Mouse (Mus musculus) midbrain, embryonic 16.5 days (tissue): ENCODE data around the gene Lmnb2. TPM values are rescaled to one million over a fixed set of nuclear protein-coding genes. Genes with fewer than 3 reads are reported as not detected.
A peak's percentile ranks its signal among the peaks of the same experiment; 100 is the strongest.

Source experiments
- ATAC-seq: fragments of 200-750 bp; cut with Nextera tagmentation; 2 replicates; pipeline ENCODE4 v1.8.0; 2017; ENCODE audit warnings: moderate TSS enrichment
- H3K27ac ChIP-seq: fragments of 300-500 bp; sonication (generic); 2 replicates; pipeline ENCODE4 v1.5.1; 2014; ENCODE audit warnings: mild to moderate bottlenecking, low read length, mixed read lengths
- H3K27me3 ChIP-seq: fragments of 300-500 bp; sonication (generic); 2 replicates; pipeline ENCODE4 v1.6.1; 2014; ENCODE audit warnings: low read depth, low read length, mixed read lengths; ENCODE audit not compliant: control insufficient read depth, insufficient read depth
- H3K36me3 ChIP-seq: fragments of 300-500 bp; sonication (generic); 2 replicates; pipeline ENCODE4 v1.6.1; 2014; ENCODE audit warnings: mild to moderate bottlenecking, low read length, moderate library complexity, mixed read lengths; ENCODE audit not compliant: control insufficient read depth, insufficient read depth
- H3K4me1 ChIP-seq: fragments of 300-500 bp; sonication (generic); 2 replicates; pipeline ENCODE4 v1.6.1; 2014; ENCODE audit warnings: mild to moderate bottlenecking, low read length, mixed read lengths; ENCODE audit not compliant: control insufficient read depth, insufficient read depth
- H3K4me2 ChIP-seq: fragments of 300-500 bp; sonication (generic); 2 replicates; pipeline ENCODE4 v1.6.1; 2014; ENCODE audit warnings: mild to moderate bottlenecking, low read length, mixed read lengths
- H3K4me3 ChIP-seq: fragments of 300-500 bp; sonication (generic); 2 replicates; pipeline ENCODE4 v1.5.1; 2014; ENCODE audit warnings: low read depth, mild to moderate bottlenecking, low read length, moderate library complexity, mixed read lengths
- H3K9ac ChIP-seq: fragments of 300-500 bp; sonication (generic); 2 replicates; pipeline ENCODE4 v1.6.1; 2014; ENCODE audit warnings: low read depth, low read length, mixed read lengths
- H3K9me3 ChIP-seq: fragments of 300-500 bp; sonication (generic); replicated peaks from 2 replicates; pipeline ENCODE4 v1.6.1; 2014; ENCODE audit warnings: mild to moderate bottlenecking, low read length, mixed read lengths; ENCODE audit not compliant: control insufficient read depth, poor library complexity, severe bottlenecking
- WGBS: fragments of 180-500 bp; shearing (Covaris S2); extraction: QIAGEN DNeasy Blood & Tissue Kit; methylation state at CpG from one replicate; pipeline ENCODE4 v1.1.7; 2014; 5-methylcytosine and 5-hydroxymethylcytosine counted together
- polyA plus RNA-seq: library from polyadenylated mRNA; unstranded; fragments of >200 nt; fragmentation: Nextera tagmentation; extraction: Ambion mirVana; gene quantifications from 2 replicates; pipeline ENCODE4 v1.2.1, GENCODE M21; 2015

Gene Lmnb2
- polyA plus RNA-seq, 1 experiment from 2014 or later: 40.4 TPM

- Histone ChIP-seq H3K4me3 (no peak overlapping the region), H3K4me2 (no peak overlapping the region), H3K9me3 (no peaks in the 10 kb centered on the region), H3K4me1 (no peaks in the 10 kb centered on the region), H3K36me3 (no peaks in the 10 kb centered on the region), H3K27me3 (no peaks in the 10 kb centered on the region; the same call in 1 of the 2 replicates), H3K9ac (no peak overlapping the region), H3K27ac (no peak overlapping the region)
- 83% methylated on average over 2 of the region's 2 CpGs for WGBS
- ATAC-seq: no peak
Observed at GRCm38 (mm10) chr10:80880901-80881300, 37.1 kb downstream of the Lmnb2 start.

GRCm38 (mm10) chr10:80880131-80880641, 37.9 kb downstream of the Lmnb2 start:
- Histone ChIP-seq H3K9ac (no peak overlapping the region), H3K9me3 (no peaks in the 10 kb centered on the region), H3K4me2 (no peak overlapping the region), H3K36me3 (no peaks in the 10 kb centered on the region), H3K27me3 (no peaks in the 10 kb centered on the region; the same call in 1 of the 2 replicates), H3K4me1 (no peaks in the 10 kb centered on the region), H3K27ac (no peak overlapping the region), H3K4me3 (no peak overlapping the region)
- ATAC-seq: 0 out of 2 replicates have a peak, but pooled peaks have one; percentile 9
- WGBS: 28% methylated on average over 5 of the region's 5 CpGs

GRCm38 (mm10) chr10:80876594-80876993, 41.5 kb downstream of the Lmnb2 start:
- Histone ChIP-seq H3K4me1 (no peaks in the 10 kb centered on the region), H3K27me3 (no peaks in the 10 kb centered on the region; the same call in 1 of the 2 replicates), H3K9ac (no peak overlapping the region), H3K4me2 (no peak overlapping the region), H3K36me3 (no peaks in the 10 kb centered on the region), H3K4me3 (no peak overlapping the region), H3K27ac (no peak overlapping the region), H3K9me3 (no peaks in the 10 kb centered on the region)
- WGBS: 22% methylated on average over 3 of the region's 3 CpGs
- no peak for ATAC-seq

GRCm38 (mm10) chr10:80876028-80876427, 42.0 kb downstream of the Lmnb2 start:
- Histone ChIP-seq H3K27ac (no peak overlapping the region), H3K4me1 (no peaks in the 10 kb centered on the region), H3K9me3 (no peaks in the 10 kb centered on the region), H3K9ac (no peak overlapping the region), H3K4me3 (no peak overlapping the region), H3K27me3 (no peaks in the 10 kb centered on the region; the same call in 1 of the 2 replicates), H3K36me3 (no peaks in the 10 kb centered on the region), H3K4me2 (no peak overlapping the region)
- no peak for ATAC-seq
- WGBS: 28% methylated on average over 5 of the region's 5 CpGs

- Histone ChIP-seq H3K9me3 (no peaks in the 10 kb centered on the region), H3K27ac (no peak overlapping the region), H3K4me1 (no peaks in the 10 kb centered on the region), H3K36me3 (no peaks in the 10 kb centered on the region), H3K4me3 (no peak overlapping the region), H3K4me2 (no peak overlapping the region), H3K27me3 (no peaks in the 10 kb centered on the region; the same call in 1 of the 2 replicates), H3K9ac (no peak overlapping the region)
- 81% methylated on average over 9 of the region's 9 CpGs for WGBS
- ATAC-seq: no peak
Observed at GRCm38 (mm10) chr10:80874035-80874434, 44.0 kb downstream of the Lmnb2 start.

GRCm38 (mm10) chr10:80871581-80871980, 46.5 kb downstream of the Lmnb2 start, which contains the start of gene Tmprss9:
TSS of gene Tmprss9 (plus strand) at chr10:80871848.
- Histone ChIP-seq H3K9ac (no peak within 1 kb of the TSS), H3K27ac (no peak within 1 kb of the TSS), H3K4me3 (no peak within 1 kb of the TSS), H3K4me1 (no peaks in the 10 kb centered on the region), H3K27me3 (no peaks in the 10 kb centered on the region; the same call in 1 of the 2 replicates), H3K9me3 (no peaks in the 10 kb centered on the region), H3K4me2 (no peak within 1 kb of the TSS), H3K36me3 (peaks cover 7% of the 10 kb centered on the region)
- 34% methylated on average over 9 of the region's 9 CpGs for WGBS
- no peak for ATAC-seq

- no peaks in the 10 kb centered on the region for H3K4me1 ChIP-seq
- no peaks in the 10 kb centered on the region for H3K9me3 ChIP-seq
- no peak for ATAC-seq
- no peak overlapping the region for H3K9ac ChIP-seq
- no peak overlapping the region for H3K4me3 ChIP-seq
- no peak overlapping the region for H3K4me2 ChIP-seq
- H3K36me3 ChIP-seq: peaks cover 8% of the 10 kb centered on the region
- no peak overlapping the region for H3K27ac ChIP-seq
- no peaks in the 10 kb centered on the region; the same call in 1 of the 2 replicates for H3K27me3 ChIP-seq
- 86% methylated on average over 2 of the region's 6 CpGs for WGBS
Observed at GRCm38 (mm10) chr10:80870993-80871392, 47.1 kb downstream of the Lmnb2 start.

- WGBS: 84% methylated on average over 16 of the region's 16 CpGs
- H3K27me3 ChIP-seq: no peaks in the 10 kb centered on the region
- H3K4me3 ChIP-seq: no peak overlapping the region
- H3K9ac ChIP-seq: no peak overlapping the region
- H3K36me3 ChIP-seq: peaks cover 42% of the 10 kb centered on the region
- ATAC-seq: no peak
- H3K4me2 ChIP-seq: no peak overlapping the region
- no peak overlapping the region for H3K27ac ChIP-seq
- H3K9me3 ChIP-seq: no peaks in the 10 kb centered on the region
- no peaks in the 10 kb centered on the region for H3K4me1 ChIP-seq
Observed at GRCm38 (mm10) chr10:80864446-80864845, 53.6 kb downstream of the Lmnb2 start.

- peaks cover 39% of the 10 kb centered on the region for H3K36me3 ChIP-seq
- no peak for ATAC-seq
- 95% methylated on average over 5 of the region's 5 CpGs for WGBS
Observed at GRCm38 (mm10) chr10:80862305-80862704, 55.7 kb downstream of the Lmnb2 start.

More at GRCm38 (mm10) chr10:80862305-80862704, 55.7 kb downstream of the Lmnb2 start:
- no peak overlapping the region for H3K9ac ChIP-seq
- H3K27me3 ChIP-seq: no peaks in the 10 kb centered on the region
- peaks cover 3% of the 10 kb centered on the region for H3K4me1 ChIP-seq
- H3K9me3 ChIP-seq: no peaks in the 10 kb centered on the region
- H3K4me3 ChIP-seq: no peak overlapping the region
- no peak overlapping the region for H3K27ac ChIP-seq
- H3K4me2 ChIP-seq: no peak overlapping the region
